In genomic region chr2:30826825-30827748, GRCm38 (mm10) we compare ENCODE assay signal across 8 mouse cellular contexts. TPM values are rescaled to one million over a fixed set of nuclear protein-coding genes. Genes with fewer than 3 reads are reported as not detected.
DNase-seq lines count a peak whose midpoint lies in the region; ATAC-seq lines count a peak whose summit lies in the region.

No protein-coding gene starts in this region.

- peaks cover 47% of the 10 kb centered on the region for H3K36me3 ChIP-seq in embryonic facial prominence, embryonic 15.5 days
- peaks cover 48% of the 10 kb centered on the region for H3K36me3 ChIP-seq in hindbrain, embryonic 10.5 days

- H3K9me3 ChIP-seq in embryonic facial prominence, embryonic 15.5 days (replicated peaks), result no peaks in the 10 kb centered on the region
- H3K9me3 ChIP-seq in hindbrain, embryonic 10.5 days, result no peaks in the 10 kb centered on the region

- no peaks in the 10 kb centered on the region for H3K27me3 ChIP-seq in embryonic facial prominence, embryonic 15.5 days
- no peaks in the 10 kb centered on the region for H3K27me3 ChIP-seq in hindbrain, embryonic 10.5 days (ENCODE audit: insufficient read depth, poor library complexity, severe bottlenecking)

- peak overlapping the region; percentile 89 for H3K4me2 ChIP-seq in embryonic facial prominence, embryonic 15.5 days (replicated peaks)

- peak overlapping the region; percentile 84 for H3K4me3 ChIP-seq in embryonic facial prominence, embryonic 15.5 days (replicated peaks)
- peak overlapping the region; percentile 100 for H3K4me3 ChIP-seq in hindbrain, embryonic 10.5 days

- ATAC-seq in CD4-positive, CD25-positive, alpha-beta regulatory T cell, adult 4 months, result peak; percentile 46
- ATAC-seq in embryonic facial prominence, embryonic 15.5 days (ENCODE audit: insufficient number of reproducible peaks, low FRiP score, low TSS enrichment, low read depth), result no peak

- peak overlapping the region; percentile 93 for H3K9ac ChIP-seq in embryonic facial prominence, embryonic 15.5 days

- peak; percentile 78 for DNase-seq in Muller cell, postnatal 12 days (ENCODE audit: inconsistent ontology term)
- no peak for DNase-seq in hindbrain, embryonic 10.5 days (ENCODE audit: low spot score)
- DNase-seq in layer of hippocampus, postnatal 36 days, result peak; percentile 35 to 38
- DNase-seq in lung, postnatal 36 days, result peak; percentile 67
- DNase-seq in right cerebral cortex, postnatal 36 days (ENCODE audit: low spot score in 2 of 2), result peak; percentile 43 to 59
- DNase-seq in ovary, postnatal 14 days (ENCODE audit: low spot score), result no peak

- H3K27ac ChIP-seq in embryonic facial prominence, embryonic 15.5 days (replicated peaks), result peak overlapping the region; percentile 79
- H3K27ac ChIP-seq in hindbrain, embryonic 10.5 days, result peak overlapping the region; percentile 89

- WGBS in embryonic facial prominence, embryonic 15.5 days, result 32% methylated on average over 26 of the region's 26 CpGs
- 38% methylated on average over 26 of the region's 26 CpGs for WGBS in hindbrain, embryonic 10.5 days

- H3K4me1 ChIP-seq in embryonic facial prominence, embryonic 15.5 days, result peaks cover 43% of the 10 kb centered on the region
- H3K4me1 ChIP-seq in hindbrain, embryonic 10.5 days (replicated peaks), result peaks cover 48% of the 10 kb centered on the region

RNA-seq across cellular contexts. Expression of gene Asb6, which starts 3.0 kb away (rescaled TPM):
- 10 to 100 TPM; 33.1 to 65.6 TPM for polyA plus RNA-seq in CD4-positive, CD25-positive, alpha-beta regulatory T cell, adult 4 months (2017; shearing (Covaris generic))
- 37.8 and 37.9 TPM in 2 replicates for polyA plus RNA-seq in embryonic facial prominence, embryonic 15.5 days (2015; fragmentation: Nextera tagmentation; extraction: Ambion mirVana)
- polyA plus RNA-seq in hindbrain, embryonic 10.5 days (2016; fragmentation: Nextera tagmentation; extraction: Ambion mirVana), result 46.1 and 46.5 TPM in 2 replicates
- total RNA-seq in layer of hippocampus, postnatal 36 days (2021), result 10 to 100 TPM; 38.4 to 40.6 TPM

RNA-seq across cellular contexts. Expression of gene Prrx2, which starts 7.7 kb away (rescaled TPM):
- not detected for polyA plus RNA-seq in CD4-positive, CD25-positive, alpha-beta regulatory T cell, adult 4 months (2017; shearing (Covaris generic))
- 77.3 and 88.8 TPM in 2 replicates for polyA plus RNA-seq in embryonic facial prominence, embryonic 15.5 days (2015; fragmentation: Nextera tagmentation; extraction: Ambion mirVana)
- polyA plus RNA-seq in hindbrain, embryonic 10.5 days (2016; fragmentation: Nextera tagmentation; extraction: Ambion mirVana), result 40.6 and 43.3 TPM in 2 replicates
- 1 to 10 TPM in 1 of 2 experiments, under 1 TPM in 1; 0.92 to 2.1 TPM for total RNA-seq in layer of hippocampus, postnatal 36 days (2021)

RNA-seq across cellular contexts. Expression of gene Ntmt1, which starts 19.5 kb away (rescaled TPM):
- polyA plus RNA-seq in CD4-positive, CD25-positive, alpha-beta regulatory T cell, adult 4 months (2017; shearing (Covaris generic)), result 10 to 100 TPM; 30.5 to 44.9 TPM
- 85.9 and 87.0 TPM in 2 replicates for polyA plus RNA-seq in embryonic facial prominence, embryonic 15.5 days (2015; fragmentation: Nextera tagmentation; extraction: Ambion mirVana)
- polyA plus RNA-seq in hindbrain, embryonic 10.5 days (2016; fragmentation: Nextera tagmentation; extraction: Ambion mirVana), result 125 and 134 TPM in 2 replicates
- 10 to 100 TPM; 31.3 to 37.4 TPM for total RNA-seq in layer of hippocampus, postnatal 36 days (2021)

RNA-seq across cellular contexts. Expression of gene 1700001O22Rik, which starts 23.6 kb away (rescaled TPM):
- polyA plus RNA-seq in CD4-positive, CD25-positive, alpha-beta regulatory T cell, adult 4 months (2017; shearing (Covaris generic)), result under 1 TPM in 1 of 2 experiments, not detected in 1; 0.62 TPM
- 2.7 and 3.7 TPM in 2 replicates for polyA plus RNA-seq in embryonic facial prominence, embryonic 15.5 days (2015; fragmentation: Nextera tagmentation; extraction: Ambion mirVana)
- 3.1 and 3.4 TPM in 2 replicates for polyA plus RNA-seq in hindbrain, embryonic 10.5 days (2016; fragmentation: Nextera tagmentation; extraction: Ambion mirVana)
- 1 to 10 TPM; 4.8 to 5.6 TPM for total RNA-seq in layer of hippocampus, postnatal 36 days (2021)

Comparison
In these comparisons a context has a peak if more than half of its experiments do, and no peak if none do; other contexts are left out.
1. DNase-seq: peak in Muller cell, postnatal 12 days (single experiment), layer of hippocampus, postnatal 36 days (2 of 2), lung, postnatal 36 days (single experiment) and right cerebral cortex, postnatal 36 days (2 of 2); none in hindbrain, embryonic 10.5 days (single experiment) and ovary, postnatal 14 days (single experiment).
2. RNA of gene Prrx2, which starts 7.7 kb away (polyA plus RNA-seq): 77.3 to 88.8 TPM in embryonic facial prominence, embryonic 15.5 days and 40.6 to 43.3 TPM in hindbrain, embryonic 10.5 days; not detected in CD4-positive, CD25-positive, alpha-beta regulatory T cell, adult 4 months; every median in the first group is over 10 times any median in the second.